Mouse (Mus musculus): ENCODE data around the gene Hyls1.

- TF ChIP-seq POLR2A (IDR thresholded peaks at IDR 0.05; ENCODE audit: extremely low read depth, insufficient read depth, low read length) (no peak), CTCF (IDR thresholded peaks at IDR 0.05; ENCODE audit: extremely low read depth, insufficient read depth, low read length) (no peak)
Measured at GRCm38 (mm10) chr9:35567995-35568394, 2.2 kb downstream of the Hyls1 start.

Data from cortical plate, adult 2 months (tissue).